9 mouse cellular contexts compared by ENCODE assay signal in the genomic region with DNA sequence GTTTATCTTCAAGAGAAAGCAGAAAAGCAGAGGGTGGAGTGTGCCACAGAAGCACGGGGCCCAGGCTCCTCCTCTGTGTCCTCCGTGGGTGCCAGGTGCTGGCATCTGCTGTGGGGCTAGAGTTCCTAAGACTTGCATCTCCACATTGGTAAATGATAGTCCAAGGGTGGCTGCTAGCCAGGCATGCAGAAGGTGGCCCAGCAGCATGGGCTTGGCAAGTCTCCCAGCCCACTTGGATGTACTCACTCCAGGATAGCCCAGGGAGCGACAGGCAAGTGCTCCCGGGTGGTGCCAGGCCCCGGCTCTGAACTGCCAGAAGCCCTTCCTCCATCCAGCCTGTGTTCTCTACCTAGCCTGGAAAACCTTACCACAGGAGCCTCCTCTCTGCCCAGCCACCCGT.
DNase-seq lines count a peak whose midpoint lies in the region; ATAC-seq and TF ChIP-seq lines count a peak whose summit lies in the region.
"Had no signal": no experiment of that assay in that cellular context is flagged by ENCODE, and none has a peak within 500 bp of the region (broad histone marks: within the 10 kb centered on the region; RNA-seq: fewer than 3 reads in every experiment).

No protein-coding gene starts in this region.

- H3K9me3 ChIP-seq in hindbrain, embryonic 16.5 days (ENCODE audit: control insufficient read depth, low read length), result no peaks in the 10 kb centered on the region
- no peaks in the 10 kb centered on the region for H3K9me3 ChIP-seq in hindbrain, embryonic 14.5 days (ENCODE audit: control insufficient read depth, low read length)
- H3K9me3 ChIP-seq in liver, postnatal 0 days (ENCODE audit: low read length), result no peaks in the 10 kb centered on the region
- H3K9me3 ChIP-seq: liver, embryonic 13.5 days had no signal

- no peaks in the 10 kb centered on the region for H3K27me3 ChIP-seq in hindbrain, embryonic 16.5 days (replicated peaks; ENCODE audit: control insufficient read depth, insufficient read depth, low read length)
- no peaks in the 10 kb centered on the region for H3K27me3 ChIP-seq in hindbrain, embryonic 14.5 days (ENCODE audit: control insufficient read depth, insufficient read depth, low read length)
- H3K27me3 ChIP-seq in liver, postnatal 0 days (ENCODE audit: insufficient read depth, low read length), result no peaks in the 10 kb centered on the region
- H3K27me3 ChIP-seq: liver, embryonic 13.5 days had no signal

- H3K27ac ChIP-seq in hindbrain, embryonic 16.5 days (ENCODE audit: low read depth, low read length), result no peak overlapping the region
- no peak overlapping the region for H3K27ac ChIP-seq in hindbrain, embryonic 14.5 days
- no peak overlapping the region for H3K27ac ChIP-seq in liver, postnatal 0 days (ENCODE audit: low read depth)
- H3K27ac ChIP-seq: liver, embryonic 13.5 days had no signal

- WGBS in hindbrain, embryonic 16.5 days, result 66% methylated on average over 6 of the region's 6 CpGs
- WGBS in hindbrain, embryonic 14.5 days, result 74% methylated on average over 6 of the region's 6 CpGs
- 85% methylated on average over 6 of the region's 6 CpGs for WGBS in liver, postnatal 0 days (ENCODE audit: insufficient replicate concordance)

- H3K4me3 ChIP-seq in hindbrain, embryonic 16.5 days (ENCODE audit: low read length), result no peak overlapping the region
- H3K4me3 ChIP-seq in hindbrain, embryonic 14.5 days (replicated peaks; ENCODE audit: low read length), result no peak overlapping the region
- no peak overlapping the region for H3K4me3 ChIP-seq in liver, postnatal 0 days (ENCODE audit: low read depth, low read length)
- H3K4me3 ChIP-seq: liver, embryonic 13.5 days had no signal

- TF ChIP-seq EP300 in liver, postnatal 0 days (IDR thresholded peaks at IDR 0.05; ENCODE audit: low read depth), result no peak

- peaks cover 3% of the 10 kb centered on the region; the same call in 1 of the 2 replicates for H3K36me3 ChIP-seq in hindbrain, embryonic 16.5 days (ENCODE audit: control insufficient read depth, insufficient read depth, low read length)
- peaks cover 4% of the 10 kb centered on the region; the same call in 1 of the 2 replicates for H3K36me3 ChIP-seq in hindbrain, embryonic 14.5 days (replicated peaks; ENCODE audit: control insufficient read depth, insufficient read depth)
- H3K36me3 ChIP-seq in liver, postnatal 0 days (replicated peaks; ENCODE audit: insufficient read depth, low read length), result 0 out of 2 replicates have a peak, but pooled peaks cover under 1% of the 10 kb centered on the region
- H3K36me3 ChIP-seq: liver, embryonic 13.5 days had no signal

- H3K4me1 ChIP-seq in hindbrain, embryonic 16.5 days (ENCODE audit: control insufficient read depth, insufficient read depth, low read depth, low read length), result no peaks in the 10 kb centered on the region
- no peaks in the 10 kb centered on the region for H3K4me1 ChIP-seq in hindbrain, embryonic 14.5 days (replicated peaks; ENCODE audit: control insufficient read depth, insufficient read depth, low read length)
- 0 out of 2 replicates have a peak, but pooled peaks cover 6% of the 10 kb centered on the region for H3K4me1 ChIP-seq in liver, postnatal 0 days (ENCODE audit: insufficient read depth)

- TF ChIP-seq CTCF in liver, postnatal 0 days (IDR thresholded peaks at IDR 0.05; ENCODE audit: low read depth), result no peak

- intact Hi-C loops in heart, postnatal 25 days (cut with DNase I), result no loop called here

- ATAC-seq in hindbrain, embryonic 16.5 days, result peak; percentile 76
- ATAC-seq in hindbrain, embryonic 14.5 days (ENCODE audit: low FRiP score), result no peak; the same call in 1 of the 2 replicates
- no peak for ATAC-seq in liver, postnatal 0 days

- no peak for DNase-seq in hindbrain, embryonic 14.5 days (ENCODE audit: low spot score)
- peak; percentile 91 for DNase-seq in Muller cell, postnatal 12 days (ENCODE audit: inconsistent ontology term)
- peak; percentile 74 to 86 for DNase-seq in cerebellum, postnatal 14 days
- DNase-seq in heart, postnatal 25 days (ENCODE audit: low spot score), result peak; percentile 41
- peak; percentile 93 for DNase-seq in skeletal muscle tissue, adult 2 months (ENCODE audit: low read depth, low spot score)
- DNase-seq in thymus, postnatal 36 days, result no peak
- DNase-seq in liver, postnatal 0 days, result no peak
- DNase-seq: liver, embryonic 13.5 days had no signal

- H3K4me2 ChIP-seq in hindbrain, embryonic 16.5 days (ENCODE audit: low read length), result no peak overlapping the region
- H3K4me2 ChIP-seq in hindbrain, embryonic 14.5 days (replicated peaks), result no peak overlapping the region
- no peak overlapping the region for H3K4me2 ChIP-seq in liver, postnatal 0 days (ENCODE audit: low read depth, low read length)
- H3K4me2 ChIP-seq: liver, embryonic 13.5 days had no signal

- H3K9ac ChIP-seq in hindbrain, embryonic 16.5 days (ENCODE audit: low read depth, low read length), result no peak overlapping the region
- H3K9ac ChIP-seq in hindbrain, embryonic 14.5 days, result no peak overlapping the region
- no peak overlapping the region for H3K9ac ChIP-seq in liver, postnatal 0 days (replicated peaks)
- H3K9ac ChIP-seq: liver, embryonic 13.5 days had no signal

Comparison
In these comparisons a context has a peak if more than half of its experiments do, and no peak if none do; other contexts are left out.
1. DNase-seq: peak in Muller cell, postnatal 12 days (single experiment), cerebellum, postnatal 14 days (2 of 2), heart, postnatal 25 days (single experiment) and skeletal muscle tissue, adult 2 months (single experiment); none in hindbrain, embryonic 14.5 days (single experiment), thymus, postnatal 36 days (0 of 2) and liver, postnatal 0 days (single experiment).